Comparison of ENCODE assay signal across 15 mouse cellular contexts in genomic region chr13:35066033-35066432, GRCm38 (mm10).
"Had no signal": no experiment of that assay in that cellular context is flagged by ENCODE, and none has a peak within 500 bp of the region (broad histone marks: within the 10 kb centered on the region; RNA-seq: fewer than 3 reads in every experiment).

No protein-coding gene starts in this region.

- H3K9me3 ChIP-seq: limb, embryonic 15.5 days; liver, embryonic 15.5 days; lung, embryonic 15.5 days; midbrain, embryonic 10.5 days; neural tube, embryonic 15.5 days had no signal

- H3K4me3 ChIP-seq: layer of hippocampus, adult 2 months; left cerebral cortex, adult 2 months; limb, embryonic 15.5 days; liver, embryonic 15.5 days; lung, embryonic 15.5 days; midbrain, embryonic 10.5 days; myocyte; neural tube, embryonic 15.5 days had no signal

- H3K9ac ChIP-seq: limb, embryonic 15.5 days; liver, embryonic 15.5 days; lung, embryonic 15.5 days; neural tube, embryonic 15.5 days had no signal

- H3K27ac ChIP-seq: layer of hippocampus, adult 2 months; left cerebral cortex, adult 2 months; limb, embryonic 15.5 days; liver, embryonic 15.5 days; lung, embryonic 15.5 days; midbrain, embryonic 10.5 days; neural tube, embryonic 15.5 days; stomach, postnatal 0 days had no signal

- H3K36me3 ChIP-seq: limb, embryonic 15.5 days; liver, embryonic 15.5 days; lung, embryonic 15.5 days; midbrain, embryonic 10.5 days; neural tube, embryonic 15.5 days had no signal

- H3K27me3 ChIP-seq: limb, embryonic 15.5 days; liver, embryonic 15.5 days; lung, embryonic 15.5 days; neural tube, embryonic 15.5 days had no signal

- H3K4me2 ChIP-seq: limb, embryonic 15.5 days; liver, embryonic 15.5 days; lung, embryonic 15.5 days; neural tube, embryonic 15.5 days had no signal

- H3K4me1 ChIP-seq: limb, embryonic 15.5 days; liver, embryonic 15.5 days; lung, embryonic 15.5 days; midbrain, embryonic 10.5 days had no signal

- DNase-seq: kidney, postnatal 4 days; midbrain, embryonic 14.5 days; right cerebral cortex, adult 18-20 months; right cerebral cortex, postnatal 25 days; thymus, postnatal 4 days had no signal

- ATAC-seq: intestine, embryonic 16.5 days had no signal
